Mouse (Mus musculus): Measurements from ENCODE around the gene Ramp1. TPM values are rescaled to one million over a fixed set of nuclear protein-coding genes. Genes with fewer than 3 reads are reported as not detected.

The Ramp1 gene
- total RNA-seq, 1 experiment from 2014 or later: 10.1 TPM

DNA sequence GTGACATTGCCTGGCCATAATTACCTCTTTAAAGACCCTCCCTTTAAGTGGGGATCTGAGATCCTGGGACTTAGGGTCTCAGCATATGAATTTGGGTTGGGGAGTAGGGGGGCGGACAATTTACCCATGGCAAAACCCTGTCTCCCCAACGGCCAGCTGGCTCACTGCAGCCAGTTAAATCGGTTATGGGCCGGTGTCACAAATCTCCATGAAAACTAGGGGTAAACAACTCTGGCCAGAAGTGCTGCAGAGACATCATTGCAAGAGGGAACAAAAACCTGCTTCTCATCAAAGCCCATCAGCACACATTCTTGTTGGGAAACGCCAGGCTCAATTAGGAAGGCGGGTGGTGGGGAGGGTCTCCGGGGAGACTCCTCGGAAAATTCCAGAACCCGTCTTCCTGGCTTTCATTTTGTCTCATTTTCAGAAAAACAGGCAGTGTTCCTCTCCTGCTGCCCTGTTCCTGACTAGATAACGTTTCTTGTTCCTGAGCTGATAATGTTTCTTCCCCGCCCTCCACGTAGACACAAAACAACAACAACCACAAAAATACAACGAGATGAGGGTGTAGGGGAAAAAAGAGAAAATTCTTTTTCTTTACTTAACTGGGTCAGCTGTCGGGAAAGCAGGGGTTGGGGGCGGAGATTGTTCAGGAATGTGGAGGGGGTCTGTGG is 47.9 kb downstream of the Ramp1 start:
- no peak for ATAC-seq (ENCODE audit: extremely low read depth, insufficient number of reproducible peaks, low FRiP score, poor library complexity, severe bottlenecking)

DNA sequence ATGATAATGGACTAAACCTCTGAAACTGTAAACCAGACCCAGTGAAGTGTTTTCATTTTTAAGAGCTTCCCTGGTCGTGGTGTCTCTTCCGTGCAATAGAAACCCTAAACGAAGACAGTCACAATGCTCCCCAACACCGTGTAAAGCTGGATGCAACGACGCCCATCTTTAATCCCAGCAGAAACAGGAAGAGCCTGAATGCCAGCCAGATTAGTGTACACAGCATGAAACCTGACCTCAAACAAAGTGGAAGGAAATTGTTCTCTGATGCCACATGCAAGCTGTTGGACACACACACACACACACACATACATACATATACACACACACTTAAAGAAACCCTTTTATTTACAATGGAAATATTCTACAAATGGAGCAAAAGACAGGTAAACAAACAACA is 51.5 kb downstream of the Ramp1 start:
- ATAC-seq (ENCODE audit: extremely low read depth, insufficient number of reproducible peaks, low FRiP score, poor library complexity, severe bottlenecking): no peak

DNA sequence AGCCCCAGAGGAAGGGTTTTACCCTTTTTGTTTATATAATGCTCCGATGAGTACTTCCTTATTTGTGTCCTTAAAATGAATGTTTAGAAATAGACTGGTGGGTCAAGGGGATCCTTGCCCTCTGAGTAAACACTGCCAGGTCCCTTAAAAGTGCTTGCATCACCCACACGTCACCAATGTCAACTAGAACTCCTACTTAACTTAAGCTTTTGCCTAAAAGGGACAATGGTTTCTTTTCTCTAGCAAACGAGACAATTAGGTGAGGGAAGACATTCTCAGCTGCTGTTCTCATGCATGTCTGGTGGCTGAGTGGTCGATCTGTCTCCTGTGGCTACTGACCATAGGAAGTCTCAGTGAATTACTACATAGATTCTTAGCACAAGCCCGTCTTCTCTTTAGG is 52.3 kb downstream of the Ramp1 start:
- 0 out of 2 replicates have a peak, but pooled peaks have one; percentile 23 for ATAC-seq (ENCODE audit: extremely low read depth, insufficient number of reproducible peaks, low FRiP score, poor library complexity, severe bottlenecking)

DNA sequence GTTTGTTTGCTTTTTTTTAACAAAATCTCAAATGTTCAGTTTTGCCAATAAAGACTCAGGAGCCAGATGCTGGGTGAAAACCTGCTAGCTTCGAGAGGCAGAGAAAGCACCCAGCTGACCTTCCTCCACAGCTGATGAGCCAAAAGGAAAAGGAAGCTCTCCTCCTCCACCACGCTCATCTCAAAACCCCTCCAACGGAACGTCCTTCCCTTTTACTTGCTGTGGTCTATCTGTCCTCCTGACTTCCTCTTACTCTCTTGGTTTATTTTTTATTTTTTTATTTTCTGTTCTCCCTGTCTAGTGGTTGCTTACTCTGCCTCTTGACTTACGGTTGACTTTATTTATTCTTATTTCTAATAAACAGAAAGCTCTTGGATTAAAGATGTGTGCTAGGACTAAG is 55.8 kb downstream of the Ramp1 start:
- ATAC-seq (ENCODE audit: extremely low read depth, insufficient number of reproducible peaks, low FRiP score, poor library complexity, severe bottlenecking): peak; percentile 34; the same call in 1 of the 2 replicates

DNA sequence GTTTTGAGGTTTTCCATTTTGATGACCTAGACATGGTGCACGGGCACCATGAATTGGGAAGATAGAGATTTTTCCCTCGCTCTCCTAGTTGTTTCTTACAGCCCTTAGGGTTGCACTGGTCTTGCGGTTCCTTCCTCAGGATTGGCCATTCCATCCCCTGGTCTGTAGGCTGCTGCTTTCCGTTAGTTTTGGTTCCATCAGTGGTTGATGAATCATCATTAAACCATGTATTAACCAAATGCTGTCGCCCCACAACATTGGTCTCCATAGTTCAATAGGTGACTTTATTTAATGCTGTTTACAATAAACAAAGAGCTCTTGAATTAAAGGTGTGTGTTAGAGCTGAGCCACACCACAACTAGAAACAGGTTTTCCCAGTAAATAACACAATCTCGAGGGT is 58.1 kb downstream of the Ramp1 start:
- ATAC-seq (ENCODE audit: extremely low read depth, insufficient number of reproducible peaks, low FRiP score, poor library complexity, severe bottlenecking): no peak

DNA sequence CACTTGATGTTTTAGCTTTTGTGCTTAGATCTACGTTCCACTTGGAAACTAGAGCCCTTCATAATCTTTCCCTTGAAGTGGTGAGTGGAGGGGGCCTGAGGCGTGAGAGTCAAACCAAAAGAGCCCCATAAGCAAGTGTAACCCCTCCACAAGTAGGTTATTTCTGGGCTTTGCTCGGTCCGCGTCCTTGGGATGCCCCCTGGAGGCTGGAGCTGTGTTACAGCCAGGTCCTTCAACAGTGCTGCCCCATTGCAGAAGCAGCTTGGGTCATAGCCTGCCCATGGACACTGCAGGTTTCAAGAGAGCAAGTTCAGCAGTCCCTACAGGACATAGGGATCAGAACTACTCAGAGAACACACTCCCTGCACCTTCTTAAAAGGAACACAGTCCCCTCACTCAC is 59.5 kb downstream of the Ramp1 start:
- peak; percentile 86 for ATAC-seq (ENCODE audit: extremely low read depth, insufficient number of reproducible peaks, low FRiP score, poor library complexity, severe bottlenecking)

DNA sequence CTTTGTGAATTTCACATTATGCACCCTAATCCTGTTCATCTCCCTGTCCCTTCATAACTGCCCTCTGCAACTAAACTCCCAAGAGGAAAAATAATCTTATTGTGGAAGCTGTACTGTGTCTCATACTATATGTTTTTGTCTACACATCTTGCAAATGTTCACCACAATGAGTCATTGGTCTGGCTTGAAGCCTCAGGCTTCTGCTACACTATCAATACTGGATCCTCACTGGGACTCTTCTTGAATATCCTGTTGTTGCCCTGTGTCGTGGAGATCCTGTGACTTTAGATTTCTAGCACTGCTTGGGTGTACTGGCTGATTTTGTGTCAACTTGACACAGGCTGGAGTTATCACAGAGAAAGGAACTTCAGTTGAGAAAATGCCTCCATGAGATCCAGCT is 60.2 kb downstream of the Ramp1 start:
- ATAC-seq (ENCODE audit: extremely low read depth, insufficient number of reproducible peaks, low FRiP score, poor library complexity, severe bottlenecking): no peak

DNA sequence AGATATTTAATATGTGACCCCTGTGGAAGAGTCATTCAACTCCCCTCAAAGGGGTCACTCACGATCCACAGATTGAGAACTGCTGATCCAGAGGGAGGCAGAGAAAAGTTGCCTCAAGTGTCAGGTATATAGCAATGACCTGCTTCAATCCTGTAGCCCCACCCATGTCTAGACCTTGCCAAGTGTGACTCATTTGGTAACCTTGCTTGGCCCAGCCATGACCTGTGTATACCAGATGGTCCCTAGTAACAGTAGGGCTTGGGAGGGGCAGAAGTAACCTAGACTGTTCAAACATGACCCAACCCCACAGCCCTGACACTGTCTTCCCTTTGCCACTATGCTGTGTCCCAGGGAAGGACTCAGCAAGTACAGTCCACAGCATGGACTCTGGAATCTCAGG is 61.1 kb downstream of the Ramp1 start:
- ATAC-seq (ENCODE audit: extremely low read depth, insufficient number of reproducible peaks, low FRiP score, poor library complexity, severe bottlenecking): no peak

DNA sequence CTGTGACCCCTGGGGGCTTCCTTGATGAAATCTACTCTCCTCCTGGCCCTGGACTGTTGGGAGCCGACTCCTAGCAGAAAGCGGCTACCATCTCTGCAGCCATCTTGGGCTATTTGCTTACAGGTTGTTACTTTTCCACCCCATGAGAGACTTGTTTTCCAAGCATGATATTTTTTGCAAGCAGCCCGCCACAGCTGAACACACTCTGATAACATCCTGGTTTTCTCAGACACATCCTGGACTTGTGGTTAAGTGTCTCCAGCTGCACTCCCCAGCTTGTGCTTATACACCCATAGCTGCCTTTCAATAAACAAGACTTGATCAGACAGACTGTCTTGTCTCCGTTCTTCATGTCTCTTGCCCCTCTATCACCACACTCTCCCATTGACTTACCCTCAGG is 61.6 kb downstream of the Ramp1 start:
- ATAC-seq (ENCODE audit: extremely low read depth, insufficient number of reproducible peaks, low FRiP score, poor library complexity, severe bottlenecking): no peak

DNA sequence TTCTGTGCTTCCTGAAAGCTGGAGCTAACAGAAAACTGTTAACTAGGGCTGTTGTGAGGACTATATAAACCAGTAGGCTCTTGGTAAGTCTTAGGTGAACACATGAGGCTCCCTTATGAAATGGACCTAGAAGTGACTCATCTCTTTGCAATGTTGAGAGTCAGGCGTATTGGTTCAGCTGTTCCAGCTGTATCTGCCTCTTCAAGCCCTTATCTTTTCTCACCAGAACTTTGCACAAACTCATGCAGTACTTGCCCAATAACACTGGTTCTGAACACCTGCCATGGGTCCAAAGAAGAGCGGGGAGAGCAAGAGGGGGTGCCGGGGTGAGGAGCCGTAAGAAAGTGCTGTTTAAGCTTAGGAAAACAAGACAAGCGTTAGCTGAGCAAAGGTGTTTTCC is 68.6 kb downstream of the Ramp1 start:
- ATAC-seq (ENCODE audit: extremely low read depth, insufficient number of reproducible peaks, low FRiP score, poor library complexity, severe bottlenecking): no peak

DNA sequence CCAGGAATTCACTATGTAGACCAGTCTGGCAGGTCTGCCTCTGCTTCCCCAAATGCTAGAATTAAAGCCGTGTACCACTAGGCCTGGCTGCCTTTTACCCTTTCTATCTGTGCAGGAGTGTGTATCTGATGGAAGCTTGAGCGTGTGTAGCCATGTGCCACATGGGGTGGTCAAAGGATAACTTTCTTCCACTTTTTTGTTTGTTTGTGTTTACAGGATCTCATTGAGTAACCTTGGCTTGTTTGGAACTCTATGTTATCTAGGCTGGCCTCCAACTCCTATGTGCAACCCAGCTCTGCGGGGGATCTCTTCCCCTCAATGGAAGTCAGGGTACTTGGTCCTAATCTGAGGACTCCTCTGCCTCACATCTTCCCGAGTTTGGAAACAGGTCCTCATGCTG is 69.3 kb downstream of the Ramp1 start:
- no peak for ATAC-seq (ENCODE audit: extremely low read depth, insufficient number of reproducible peaks, low FRiP score, poor library complexity, severe bottlenecking)

DNA sequence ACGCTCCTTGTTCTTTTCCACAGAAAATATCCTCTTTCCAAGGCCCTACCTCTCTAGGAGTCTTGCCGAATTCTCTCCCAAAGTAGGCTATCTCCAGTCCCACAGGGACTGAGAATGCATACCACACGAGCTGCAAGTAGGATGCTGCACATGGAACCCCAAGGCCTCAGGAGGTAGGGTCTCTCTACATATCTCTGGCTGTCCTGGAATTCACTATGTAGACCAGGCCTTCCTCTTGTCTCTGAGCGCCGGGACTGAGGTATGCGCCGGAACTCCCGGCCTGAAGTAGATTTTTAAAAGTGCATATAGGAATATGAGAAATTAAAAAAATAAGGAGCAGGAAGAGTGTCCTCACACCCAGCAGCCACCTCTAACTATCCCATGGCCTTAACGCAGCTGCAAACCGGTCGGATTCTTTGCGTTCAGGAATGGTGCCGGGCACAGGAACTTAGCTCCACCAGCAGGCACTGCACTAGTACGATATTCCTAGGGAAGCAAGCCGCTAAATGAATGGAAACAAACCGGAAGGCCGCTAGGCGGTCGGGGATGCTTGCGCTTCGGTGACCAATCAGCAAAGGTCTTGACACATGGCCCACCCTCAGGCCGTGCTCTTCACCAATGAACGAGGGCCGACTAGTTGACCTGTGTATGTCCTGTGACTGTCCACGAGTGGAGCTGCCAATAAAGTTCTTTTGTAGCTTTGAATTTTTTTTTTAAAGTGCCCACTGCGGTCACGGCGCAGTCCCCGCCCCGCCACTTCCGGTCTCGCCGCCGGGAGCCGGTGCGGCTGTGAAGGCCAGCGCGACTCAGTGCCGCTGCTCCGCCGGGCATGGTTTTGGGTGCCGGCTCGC is 70.2 kb downstream of the Ramp1 start, which contains the start of gene Ube2f:
Gene Ube2f (plus strand): TSS at position 741 of the 851 bp plus-strand sequence.
- peak; percentile 98 for ATAC-seq (ENCODE audit: extremely low read depth, insufficient number of reproducible peaks, low FRiP score, poor library complexity, severe bottlenecking)

DNA sequence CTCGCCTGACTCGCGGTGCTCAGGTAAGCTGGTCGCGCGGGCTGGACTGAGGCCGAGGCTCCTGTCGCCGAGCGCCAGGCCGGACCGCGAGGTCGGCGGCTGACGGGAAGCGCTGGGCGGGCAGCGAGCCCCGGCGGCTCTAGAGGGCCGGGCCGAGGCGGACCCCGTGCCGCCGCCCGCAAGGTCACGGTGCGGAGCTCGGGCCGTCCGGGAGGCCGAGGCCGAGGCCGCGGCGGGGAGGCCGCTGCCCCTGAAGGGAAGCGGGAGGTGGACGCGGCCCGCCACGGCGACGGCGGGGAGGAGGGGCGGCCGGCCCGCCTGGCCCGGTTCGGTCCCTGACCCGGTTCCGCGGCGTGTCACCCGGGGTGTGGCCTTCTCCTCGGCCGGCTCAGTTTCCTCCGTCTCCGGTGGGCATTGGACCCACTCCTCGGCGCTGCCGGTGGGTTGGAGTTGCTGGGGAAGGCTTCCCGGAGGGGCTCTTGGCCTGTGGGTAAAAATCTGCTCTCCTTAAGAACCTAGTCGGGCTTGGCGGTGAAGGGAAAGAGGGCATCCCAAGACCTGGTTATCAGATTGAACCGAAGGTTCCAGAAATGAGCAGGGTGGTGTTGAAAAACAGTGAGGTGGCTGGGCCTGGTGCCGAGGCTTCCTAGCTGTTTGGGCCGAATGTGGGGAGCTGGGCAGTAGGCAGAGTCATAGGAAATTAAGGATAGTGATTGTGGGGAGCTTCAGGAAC is 71.0 kb downstream of the Ramp1 start:
- ATAC-seq (ENCODE audit: extremely low read depth, insufficient number of reproducible peaks, low FRiP score, poor library complexity, severe bottlenecking): no peak

DNA sequence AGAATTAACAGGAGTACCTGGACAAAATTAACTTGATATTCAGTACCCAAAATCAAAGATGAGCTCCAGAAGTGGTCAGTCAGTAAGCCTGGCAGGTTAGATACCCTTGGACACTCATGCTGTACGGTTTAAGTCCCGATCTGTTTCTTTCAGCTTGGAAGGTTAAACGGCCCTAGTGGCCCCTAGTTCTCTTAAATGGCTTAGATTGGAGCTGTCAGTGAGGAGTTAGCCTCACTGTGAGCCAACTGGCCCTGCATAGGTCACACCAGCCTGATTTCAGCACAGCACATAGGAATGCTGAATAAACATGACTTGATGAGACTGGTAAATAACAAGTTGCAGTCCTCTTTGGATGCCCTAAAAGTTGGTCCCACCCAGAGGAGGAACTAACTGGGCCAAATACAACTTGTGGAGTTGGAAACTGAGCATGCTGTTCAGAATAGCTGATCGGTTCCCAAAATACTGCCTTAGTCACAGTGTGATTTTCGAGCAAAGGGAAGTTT is 71.6 kb downstream of the Ramp1 start:
- ATAC-seq (ENCODE audit: extremely low read depth, insufficient number of reproducible peaks, low FRiP score, poor library complexity, severe bottlenecking): no peak

DNA sequence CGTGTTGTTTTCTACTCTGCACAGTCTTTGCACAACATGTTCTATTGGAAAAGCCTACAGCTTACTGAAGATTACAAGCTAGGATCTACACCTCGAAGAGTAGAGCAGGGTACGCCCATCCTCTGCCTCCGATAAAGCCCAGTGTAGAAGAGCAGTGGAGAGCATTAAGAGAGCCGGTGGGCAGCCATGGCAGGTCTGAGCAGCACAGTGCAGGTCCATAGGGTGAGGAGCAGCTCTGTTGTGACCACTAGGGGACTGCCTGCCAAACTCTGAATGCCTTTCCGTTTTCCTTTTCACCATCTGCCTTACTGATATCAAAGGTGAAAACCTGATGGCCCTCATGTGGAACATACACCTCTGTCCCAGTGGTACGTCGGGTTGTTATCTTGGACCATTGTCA is 72.3 kb downstream of the Ramp1 start:
- ATAC-seq (ENCODE audit: extremely low read depth, insufficient number of reproducible peaks, low FRiP score, poor library complexity, severe bottlenecking): peak; percentile 43; the same call in 1 of the 2 replicates

DNA sequence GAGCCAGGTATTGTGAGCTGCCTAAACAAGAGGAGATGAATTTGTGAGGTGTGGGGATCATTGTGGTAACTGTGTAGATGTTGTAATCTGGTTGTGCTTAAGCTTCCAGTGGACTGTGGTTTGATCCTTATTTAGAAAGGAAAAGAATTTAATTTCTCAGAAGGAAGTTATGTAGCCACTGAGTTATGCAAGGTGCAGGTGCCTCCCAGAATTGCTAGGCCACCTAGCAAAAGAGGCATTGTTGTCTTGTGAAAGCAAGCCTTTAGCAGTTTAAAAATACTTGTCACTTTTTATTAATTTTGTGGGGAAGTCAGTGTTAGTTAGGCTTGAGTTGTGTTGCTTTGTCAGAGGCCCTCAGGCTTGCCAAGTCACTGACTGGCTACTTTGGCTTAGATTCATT is 78.3 kb downstream of the Ramp1 start:
- no peak for ATAC-seq (ENCODE audit: extremely low read depth, insufficient number of reproducible peaks, low FRiP score, poor library complexity, severe bottlenecking)

DNA sequence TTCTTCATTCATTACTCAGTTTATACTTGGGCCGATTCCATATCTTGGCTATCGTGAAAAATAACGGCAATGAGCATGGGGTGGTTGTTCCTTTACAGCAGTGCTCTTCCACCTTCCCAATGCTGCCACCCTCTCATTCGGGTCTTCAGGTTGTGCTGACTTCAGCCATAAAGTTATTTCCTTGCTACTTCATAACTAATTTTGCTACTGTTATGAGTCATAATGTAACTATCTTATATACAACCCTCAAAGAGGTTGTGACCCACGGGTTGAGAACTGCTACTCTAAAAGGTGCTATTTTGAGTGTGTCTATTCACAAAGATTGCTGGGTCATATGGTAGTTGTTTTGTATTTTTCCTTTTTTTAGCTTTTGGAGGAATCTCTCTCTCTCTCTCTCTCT is 80.2 kb downstream of the Ramp1 start:
- ATAC-seq (ENCODE audit: extremely low read depth, insufficient number of reproducible peaks, low FRiP score, poor library complexity, severe bottlenecking): no peak

DNA sequence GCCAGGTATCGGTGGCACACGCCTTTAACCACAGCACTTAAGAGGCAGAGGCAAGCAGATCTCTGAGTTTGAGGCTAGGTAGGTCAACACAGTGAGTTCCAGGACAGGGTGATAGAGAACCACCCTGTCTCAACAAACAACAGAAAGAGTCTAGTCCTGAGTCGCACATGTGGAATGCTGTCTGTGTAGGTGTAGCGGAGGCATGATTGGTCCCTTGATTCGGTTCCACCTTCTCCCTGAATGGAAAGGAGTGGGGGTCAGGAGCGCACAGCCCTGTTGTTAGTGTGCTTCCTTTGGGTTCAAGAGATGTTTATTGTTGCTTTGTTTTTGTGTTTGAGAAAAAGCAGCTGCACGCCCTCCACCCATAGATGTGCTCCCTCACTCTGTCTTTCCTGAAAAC is 82.9 kb downstream of the Ramp1 start:
- no peak for ATAC-seq (ENCODE audit: extremely low read depth, insufficient number of reproducible peaks, low FRiP score, poor library complexity, severe bottlenecking)

DNA sequence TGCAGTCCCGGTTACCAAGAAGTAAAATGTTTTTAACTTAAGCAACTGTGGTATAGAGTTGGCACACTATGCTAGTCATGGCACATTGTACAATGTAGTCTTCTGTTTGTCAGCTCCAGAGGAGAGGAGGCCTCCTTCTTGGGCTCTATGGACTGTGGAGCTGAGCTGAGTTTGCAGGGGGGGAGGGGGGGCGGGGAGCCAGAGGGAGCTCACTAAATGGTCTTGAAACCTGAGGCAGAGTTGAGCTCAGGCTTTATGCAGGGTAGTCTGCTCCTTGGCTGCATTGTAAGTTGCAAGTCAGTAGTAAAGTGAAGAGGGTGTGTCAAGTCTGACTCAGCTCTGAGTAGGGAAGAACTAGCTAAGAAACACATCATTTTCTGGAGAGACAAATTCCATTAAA is 92.6 kb downstream of the Ramp1 start:
- no peak for ATAC-seq (ENCODE audit: extremely low read depth, insufficient number of reproducible peaks, low FRiP score, poor library complexity, severe bottlenecking)
